Mouse (Mus musculus): Measurements from ENCODE around the gene Zmynd8. TPM values are rescaled to one million over a fixed set of nuclear protein-coding genes. Genes with fewer than 3 reads are reported as not detected.

The Zmynd8 gene
- polyA plus RNA-seq, 1 experiment from 2014 or later = 21.9 TPM

- no peak for DNase-seq
- no peak for ATAC-seq
- WGBS (ENCODE audit: insufficient replicate concordance) = 39% methylated on average over 3 of the region's 4 CpGs
- no peak overlapping the region for H3K4me2 ChIP-seq (ENCODE audit: low read depth, low read length)
- no peak overlapping the region for H3K4me3 ChIP-seq (ENCODE audit: low read depth, low read length)
- no peaks in the 10 kb centered on the region for H3K36me3 ChIP-seq (replicated peaks; ENCODE audit: insufficient read depth, low read length)
- no peak overlapping the region for H3K27ac ChIP-seq (ENCODE audit: low read depth)
- H3K27me3 ChIP-seq (ENCODE audit: insufficient read depth, low read length) = no peaks in the 10 kb centered on the region
- no peaks in the 10 kb centered on the region for H3K9me3 ChIP-seq (ENCODE audit: low read length)
- no peak overlapping the region for H3K9ac ChIP-seq (replicated peaks)
- H3K4me1 ChIP-seq (ENCODE audit: insufficient read depth) = peaks cover 32% of the 10 kb centered on the region
- TF ChIP-seq EP300 (IDR thresholded peaks at IDR 0.05; ENCODE audit: low read depth) (no peak), CTCF (IDR thresholded peaks at IDR 0.05; ENCODE audit: low read depth) (no peak)
These were observed 4.3 kb downstream of the Zmynd8 start for GRCm38 (mm10) chr2:165894533-165894932.

- Histone ChIP-seq H3K27ac (ENCODE audit: low read depth) (0 out of 2 replicates have a peak overlapping the region, but pooled peaks have one; percentile 24), H3K4me1 (ENCODE audit: insufficient read depth) (peaks cover 36% of the 10 kb centered on the region), H3K9me3 (ENCODE audit: low read length) (no peaks in the 10 kb centered on the region), H3K27me3 (ENCODE audit: insufficient read depth, low read length) (no peaks in the 10 kb centered on the region), H3K4me3 (ENCODE audit: low read depth, low read length) (no peak overlapping the region), H3K36me3 (replicated peaks; ENCODE audit: insufficient read depth, low read length) (no peaks in the 10 kb centered on the region), H3K4me2 (ENCODE audit: low read depth, low read length) (no peak overlapping the region), H3K9ac (replicated peaks) (no peak overlapping the region)
- ATAC-seq (no peak), DNase-seq (no peak)
- 72% methylated on average over 3 of the region's 3 CpGs for WGBS (ENCODE audit: insufficient replicate concordance)
- TF ChIP-seq CTCF (IDR thresholded peaks at IDR 0.05; ENCODE audit: low read depth) (no peak), EP300 (IDR thresholded peaks at IDR 0.05; ENCODE audit: low read depth) (no peak)
These were observed 5.6 kb downstream of the Zmynd8 start for GRCm38 (mm10) chr2:165893232-165893631.

GRCm38 (mm10) chr2:165892626-165893025, 6.2 kb downstream of the Zmynd8 start:
- Histone ChIP-seq H3K4me2 (ENCODE audit: low read depth, low read length) (no peak overlapping the region), H3K27me3 (ENCODE audit: insufficient read depth, low read length) (no peaks in the 10 kb centered on the region), H3K4me3 (ENCODE audit: low read depth, low read length) (no peak overlapping the region), H3K9ac (replicated peaks) (no peak overlapping the region), H3K9me3 (ENCODE audit: low read length) (no peaks in the 10 kb centered on the region), H3K27ac (ENCODE audit: low read depth) (peak overlapping the region; percentile 24; the same call in 1 of the 2 replicates), H3K36me3 (replicated peaks; ENCODE audit: insufficient read depth, low read length) (no peaks in the 10 kb centered on the region), H3K4me1 (ENCODE audit: insufficient read depth) (peaks cover 42% of the 10 kb centered on the region)
- DNase-seq (no peak), ATAC-seq (no peak)
- WGBS (ENCODE audit: insufficient replicate concordance) = 36% methylated on average over 5 of the region's 5 CpGs
- TF ChIP-seq CTCF (IDR thresholded peaks at IDR 0.05; ENCODE audit: low read depth) (no peak), EP300 (IDR thresholded peaks at IDR 0.05; ENCODE audit: low read depth) (no peak)

GRCm38 (mm10) chr2:165890401-165890800, 8.4 kb downstream of the Zmynd8 start:
- TF ChIP-seq EP300 (IDR thresholded peaks at IDR 0.05; ENCODE audit: low read depth) (no peak), CTCF (IDR thresholded peaks at IDR 0.05; ENCODE audit: low read depth) (no peak)
- no peaks in the 10 kb centered on the region for H3K36me3 ChIP-seq (replicated peaks; ENCODE audit: insufficient read depth, low read length)
- H3K4me1 ChIP-seq (ENCODE audit: insufficient read depth) = peaks cover 57% of the 10 kb centered on the region
- H3K9me3 ChIP-seq (ENCODE audit: low read length) = no peaks in the 10 kb centered on the region
- no peak overlapping the region for H3K4me2 ChIP-seq (ENCODE audit: low read depth, low read length)
- WGBS (ENCODE audit: insufficient replicate concordance) = 63% methylated on average over 10 of the region's 10 CpGs
- H3K4me3 ChIP-seq (ENCODE audit: low read depth, low read length) = no peak overlapping the region
- no peak overlapping the region for H3K9ac ChIP-seq (replicated peaks)
- H3K27me3 ChIP-seq (ENCODE audit: insufficient read depth, low read length) = no peaks in the 10 kb centered on the region
- ATAC-seq (no peak), DNase-seq (no peak)
- H3K27ac ChIP-seq (ENCODE audit: low read depth) = peak overlapping the region; percentile 44; the same call in 1 of the 2 replicates

GRCm38 (mm10) chr2:165889874-165890273, 8.9 kb downstream of the Zmynd8 start:
- 85% methylated on average over 10 of the region's 10 CpGs for WGBS (ENCODE audit: insufficient replicate concordance)
- H3K4me2 ChIP-seq (ENCODE audit: low read depth, low read length) = no peak overlapping the region

GRCm38 (mm10) chr2:165889266-165889665, 9.6 kb downstream of the Zmynd8 start:
- Histone ChIP-seq H3K4me1 (ENCODE audit: insufficient read depth) (peaks cover 66% of the 10 kb centered on the region), H3K36me3 (replicated peaks; ENCODE audit: insufficient read depth, low read length) (no peaks in the 10 kb centered on the region), H3K27me3 (ENCODE audit: insufficient read depth, low read length) (no peaks in the 10 kb centered on the region), H3K9ac (replicated peaks) (peak overlapping the region; percentile 63), H3K27ac (ENCODE audit: low read depth) (peak overlapping the region; percentile 100), H3K9me3 (ENCODE audit: low read length) (no peaks in the 10 kb centered on the region), H3K4me2 (ENCODE audit: low read depth, low read length) (peak overlapping the region; percentile 61), H3K4me3 (ENCODE audit: low read depth, low read length) (no peak overlapping the region)
- WGBS (ENCODE audit: insufficient replicate concordance) = 67% methylated on average over 7 of the region's 7 CpGs
- DNase-seq = no peak
- no peak for TF ChIP-seq CTCF (IDR thresholded peaks at IDR 0.05; ENCODE audit: low read depth)
- ATAC-seq = no peak

More at GRCm38 (mm10) chr2:165889874-165890273, 8.9 kb downstream of the Zmynd8 start:
- Histone ChIP-seq H3K9ac (replicated peaks) (no peak overlapping the region), H3K9me3 (ENCODE audit: low read length) (no peaks in the 10 kb centered on the region), H3K36me3 (replicated peaks; ENCODE audit: insufficient read depth, low read length) (no peaks in the 10 kb centered on the region), H3K27ac (ENCODE audit: low read depth) (peak overlapping the region; percentile 100; the same call in 1 of the 2 replicates), H3K4me1 (ENCODE audit: insufficient read depth) (peaks cover 62% of the 10 kb centered on the region), H3K4me3 (ENCODE audit: low read depth, low read length) (no peak overlapping the region), H3K27me3 (ENCODE audit: insufficient read depth, low read length) (no peaks in the 10 kb centered on the region)
- DNase-seq (no peak), ATAC-seq (no peak)
- no peak for TF ChIP-seq EP300 (IDR thresholded peaks at IDR 0.05; ENCODE audit: low read depth)

GRCm38 (mm10) chr2:165888813-165889221, 10.0 kb downstream of the Zmynd8 start:
- Histone ChIP-seq H3K27me3 (ENCODE audit: insufficient read depth, low read length) (no peaks in the 10 kb centered on the region), H3K4me3 (ENCODE audit: low read depth, low read length) (no peak overlapping the region), H3K27ac (ENCODE audit: low read depth) (peak overlapping the region; percentile 100), H3K4me2 (ENCODE audit: low read depth, low read length) (peak overlapping the region; percentile 61), H3K36me3 (replicated peaks; ENCODE audit: insufficient read depth, low read length) (no peaks in the 10 kb centered on the region), H3K9me3 (ENCODE audit: low read length) (no peaks in the 10 kb centered on the region), H3K9ac (replicated peaks) (peak overlapping the region; percentile 63), H3K4me1 (ENCODE audit: insufficient read depth) (peaks cover 71% of the 10 kb centered on the region)
- 7% methylated on average over 3 of the region's 3 CpGs for WGBS (ENCODE audit: insufficient replicate concordance)
- TF ChIP-seq EP300 (IDR thresholded peaks at IDR 0.05; ENCODE audit: low read depth) (no peak), CTCF (IDR thresholded peaks at IDR 0.05; ENCODE audit: low read depth) (no peak)
- DNase-seq (no peak), ATAC-seq (peak; percentile 11)

Data from liver, postnatal 0 days (tissue).